Mouse (Mus musculus) erythroblast, embryonic 14.5 days (primary cell): ENCODE measurements around the gene Slc16a11.

Experiments
- GATA1 ChIP-seq: IDR thresholded peaks from 2 replicates; pipeline ENCODE4 v1.6.1; 2012; ENCODE audit warnings: low read length, inconsistent platforms, mixed read lengths
- TAL1 ChIP-seq: IDR thresholded peaks from 3 replicates; pipeline ENCODE4 v1.6.1; 2012; ENCODE audit warnings: low read length, inconsistent platforms, mixed read lengths

- TF ChIP-seq TAL1 (no peak), GATA1 (no peak)
Observed at GRCm38 (mm10) chr11:70265252-70265651, 52.7 kb downstream of the Slc16a11 start.
